Mouse (Mus musculus) heart, adult 2 months (tissue): Measurements from ENCODE around the gene Hprt.

ENCODE experiments used
- CTCF ChIP-seq: fragments of 200-600 bp; IDR thresholded peaks from 2 replicates; pipeline ENCODE4 v1.8.1; 2022; ENCODE audit warnings: antibody characterized with exemption, mild to moderate bottlenecking, moderate library complexity
- EP300 ChIP-seq: fragments of 200-500 bp; IDR thresholded peaks from 2 replicates; pipeline ENCODE4 v1.6.1; 2011; ENCODE audit warnings: low read depth, low read length, control low read depth; ENCODE audit not compliant: insufficient read depth
- POLR2A ChIP-seq: fragments of 200-500 bp; IDR thresholded peaks from 2 replicates; pipeline ENCODE4 v1.6.1; 2011; ENCODE audit warnings: mild to moderate bottlenecking, low read depth, low read length, control low read depth; ENCODE audit not compliant: insufficient read depth

- TF ChIP-seq POLR2A: no peak
- TF ChIP-seq CTCF: no peak
- no peak for TF ChIP-seq EP300
Observed at GRCm38 (mm10) chrX:52971211-52972006, 16.5 kb upstream of the Hprt start.
